Mouse (Mus musculus) myocyte (in vitro differentiated cells): ENCODE results near the gene Prpf6.

ENCODE experiments used
- CEBPB ChIP-seq: IDR thresholded peaks from 2 replicates; pipeline ENCODE4 v1.6.1; 2011; ENCODE audit warnings: mild to moderate bottlenecking, moderate library complexity; ENCODE audit not compliant: poor library complexity, insufficient read depth, severe bottlenecking
- E2F4 ChIP-seq: IDR thresholded peaks from one replicate; pipeline ENCODE4 v1.6.1; 2011; ENCODE audit warnings: mild to moderate bottlenecking, control low read depth, moderate library complexity; ENCODE audit not compliant: insufficient read depth
- MYOD1 ChIP-seq, 3 experiments: IDR thresholded peaks; one replicate each; pipeline ENCODE4 v1.6.1; 2011; ENCODE audit warnings: control low read depth in 2 of 3, low read depth in 2 of 3, mild to moderate bottlenecking in 2 of 3, moderate library complexity in 1 of 3; ENCODE audit not compliant: insufficient read length in 2 of 3, control insufficient read depth in 1 of 3
- POLR2A ChIP-seq: IDR thresholded peaks from one replicate; pipeline ENCODE4 v1.6.1; 2011; ENCODE audit warnings: low read depth, mild to moderate bottlenecking, control low read depth, moderate library complexity; ENCODE audit not compliant: insufficient read length
- TCF12 ChIP-seq: IDR thresholded peaks from one replicate; pipeline ENCODE4 v1.6.1; 2011; ENCODE audit warnings: mild to moderate bottlenecking, control low read depth; ENCODE audit not compliant: poor library complexity, insufficient read depth, severe bottlenecking
- TCF3 ChIP-seq: IDR thresholded peaks from one replicate; pipeline ENCODE4 v1.6.1; 2011; ENCODE audit warnings: low read depth, control low read depth; ENCODE audit not compliant: insufficient read length
- USF1 ChIP-seq: IDR thresholded peaks from one replicate; pipeline ENCODE4 v1.6.1; 2011; ENCODE audit warnings: low read depth, mild to moderate bottlenecking, control low read depth, moderate library complexity

GRCm38 (mm10) chr2:181632624-181633023 is 41.0 kb downstream of the Prpf6 start:
- TF ChIP-seq POLR2A (no peak), E2F4 (no peak), TCF12 (no peak), TCF3 (no peak), CEBPB (no peak), MYOD1 (IDR thresholded peaks at IDR 0.05; ENCODE audit: control insufficient read depth in 1 of 3, insufficient read length in 2 of 3, low read depth in 2 of 3) (no peak), USF1 (no peak)
